Mouse (Mus musculus) gastrocnemius, postnatal 4 days (tissue): ENCODE data around the gene Zfp335. TPM values are rescaled to one million over a fixed set of nuclear protein-coding genes. Genes with fewer than 3 reads are reported as not detected.

ENCODE experiments used
- total RNA-seq, 2 experiments: library from RNA; stranded (reverse); gene quantifications; 2 replicates each; pipeline ENCODE4 v1.2.3; 2021

Gene Zfp335
- total RNA-seq, 2 experiments from 2014 or later: 11.7 to 14.3 TPM

Other genes starting within 250 kb of the Zfp335 start
- gene Wfdc11, start 237.7 kb downstream of the Zfp335 start, total RNA-seq: not detected
- gene Wfdc13, start 226.7 kb downstream of the Zfp335 start, total RNA-seq: not detected
- gene Spint4, start 213.3 kb downstream of the Zfp335 start, total RNA-seq: not detected
- gene Spint5, start 196.5 kb downstream of the Zfp335 start, total RNA-seq: not detected
- not detected for gene Wfdc3, start 165.8 kb downstream of the Zfp335 start, total RNA-seq
- gene Dnttip1, start 165.8 kb downstream of the Zfp335 start, total RNA-seq: 10 to 100 TPM; 40.8 to 40.9 TPM
- 10 to 100 TPM; 26.8 to 34.0 TPM for gene Ube2c, start 141.9 kb downstream of the Zfp335 start, total RNA-seq
- over 10,000 TPM; 10,138 to 10,688 TPM for gene Tnnc2, start 131.8 kb downstream of the Zfp335 start, total RNA-seq
- 10 to 100 TPM; 23.4 to 24.6 TPM for gene Snx21, start 125.9 kb downstream of the Zfp335 start, total RNA-seq
- 10 to 100 TPM; 12.8 to 14.0 TPM for gene Acot8, start 106.9 kb downstream of the Zfp335 start, total RNA-seq
- gene Zswim3, start 106.7 kb downstream of the Zfp335 start, total RNA-seq: 1 to 10 TPM; 1.5 to 1.6 TPM
- gene Zswim1, start 89.1 kb downstream of the Zfp335 start, total RNA-seq: 1 to 10 TPM; 4.7 to 5.9 TPM
- gene Spata25, start 83.2 kb downstream of the Zfp335 start, total RNA-seq: 1 to 10 TPM; 1.2 to 1.9 TPM
- gene Ctsa, start 78.9 kb downstream of the Zfp335 start, total RNA-seq: 10 to 100 TPM; 75.0 to 82.3 TPM
- gene Neurl2, start 78.3 kb downstream of the Zfp335 start, total RNA-seq: 10 to 100 TPM; 38.5 to 41.9 TPM
- gene Pltp, start 54.0 kb downstream of the Zfp335 start, total RNA-seq: 10 to 100 TPM in 1 of 2 experiments, 1 to 10 TPM in 1; 9.5 to 15.5 TPM
- 10 to 100 TPM; 42.1 to 43.3 TPM for gene Pcif1, start 32.5 kb downstream of the Zfp335 start, total RNA-seq
- gene Mmp9, start 29.0 kb upstream of the Zfp335 start, total RNA-seq: 1 to 10 TPM in 1 of 2 experiments, under 1 TPM in 1; 0.93 to 1.1 TPM
- under 1 TPM; 0.54 to 0.93 TPM for gene Slc12a5, start 49.0 kb upstream of the Zfp335 start, total RNA-seq
- gene Ncoa5, start 123.1 kb upstream of the Zfp335 start, total RNA-seq: 10 to 100 TPM; 31.4 to 34.4 TPM
- 1 to 10 TPM; 1.8 to 2.3 TPM for gene Cd40, start 143.9 kb upstream of the Zfp335 start, total RNA-seq
- not detected for gene 1700025C18Rik, start 179.0 kb upstream of the Zfp335 start, total RNA-seq